ENCODE assay signal across 8 mouse cellular contexts in genomic region chr11:21398464-21398863, GRCm38 (mm10). TPM values are rescaled to one million over a fixed set of nuclear protein-coding genes. Genes with fewer than 3 reads are reported as not detected.
DNase-seq lines count a peak whose midpoint lies in the region; ATAC-seq and TF ChIP-seq lines count a peak whose summit lies in the region.

No protein-coding gene starts in this region.

- TF ChIP-seq CTCF in lung, adult 2 months (IDR thresholded peaks at IDR 0.05; ENCODE audit: insufficient read depth, low read length): no peak

- H3K9me3 ChIP-seq in forebrain, embryonic 13.5 days (replicated peaks): no peaks in the 10 kb centered on the region; the same call in 1 of the 2 replicates
- no peaks in the 10 kb centered on the region for H3K9me3 ChIP-seq in forebrain, embryonic 11.5 days (ENCODE audit: control insufficient read depth, low read length)
- H3K9me3 ChIP-seq in heart, embryonic 13.5 days: peaks cover 9% of the 10 kb centered on the region; the same call in 1 of the 2 replicates

- H3K4me3 ChIP-seq in forebrain, embryonic 13.5 days: no peak overlapping the region
- H3K4me3 ChIP-seq in forebrain, embryonic 11.5 days (ENCODE audit: low read depth, low read length): no peak overlapping the region
- H3K4me3 ChIP-seq in heart, embryonic 13.5 days: no peak overlapping the region
- H3K4me3 ChIP-seq in lung, adult 2 months (replicated peaks; ENCODE audit: extremely low read depth, low read depth, low read length): no peak overlapping the region

- ATAC-seq in forebrain, embryonic 13.5 days: peak; percentile 71; the same call in 1 of the 2 replicates
- no peak for ATAC-seq in forebrain, embryonic 11.5 days (replicated peaks; ENCODE audit: low FRiP score)
- ATAC-seq in heart, embryonic 13.5 days (ENCODE audit: extremely low read depth, insufficient number of reproducible peaks, low FRiP score, low TSS enrichment): peak; percentile 64; the same call in 1 of the 2 replicates

- no peaks in the 10 kb centered on the region for H3K36me3 ChIP-seq in forebrain, embryonic 13.5 days (ENCODE audit: poor library complexity, severe bottlenecking)
- no peaks in the 10 kb centered on the region for H3K36me3 ChIP-seq in forebrain, embryonic 11.5 days (ENCODE audit: control insufficient read depth, insufficient read depth, low read length)
- H3K36me3 ChIP-seq in heart, embryonic 13.5 days: no peaks in the 10 kb centered on the region

- H3K4me2 ChIP-seq in forebrain, embryonic 13.5 days: no peak overlapping the region
- H3K4me2 ChIP-seq in forebrain, embryonic 11.5 days (ENCODE audit: low read depth, low read length, severe bottlenecking): no peak overlapping the region
- H3K4me2 ChIP-seq in heart, embryonic 13.5 days: no peak overlapping the region

- H3K27me3 ChIP-seq in forebrain, embryonic 13.5 days: no peaks in the 10 kb centered on the region
- H3K27me3 ChIP-seq in forebrain, embryonic 11.5 days (ENCODE audit: control insufficient read depth, insufficient read depth, low read length): no peaks in the 10 kb centered on the region
- H3K27me3 ChIP-seq in heart, embryonic 13.5 days (replicated peaks): no peaks in the 10 kb centered on the region

- 78% methylated on average over 7 of the region's 7 CpGs for WGBS in forebrain, embryonic 13.5 days
- 69% methylated on average over 7 of the region's 7 CpGs for WGBS in forebrain, embryonic 11.5 days
- 18% methylated on average over 7 of the region's 7 CpGs for WGBS in heart, embryonic 13.5 days
- WGBS in lung, adult 2 months: 40% methylated on average over 7 of the region's 7 CpGs

- no peak for TF ChIP-seq POLR2A in lung, adult 2 months (IDR thresholded peaks at IDR 0.05; ENCODE audit: borderline replicate concordance, extremely low read depth, low read depth, low read length)

- DNase-seq in forebrain, embryonic 11.5 days (ENCODE audit: low spot score): no peak
- peak; percentile 20 for DNase-seq in embryo, embryonic 10.5 days (ENCODE audit: low spot score)
- peak; percentile 42 for DNase-seq in lung, adult 2 months
- no peak for DNase-seq in c-Kit-positive CD71-positive TER-119-positive erythroid progenitor cells, embryonic 14.5 days (ENCODE audit: low spot score)
- no peak for DNase-seq in retina, postnatal 1 day
- no peak for DNase-seq in cerebellum, adult 11-12 months

- no peaks in the 10 kb centered on the region for H3K4me1 ChIP-seq in forebrain, embryonic 13.5 days
- no peaks in the 10 kb centered on the region for H3K4me1 ChIP-seq in forebrain, embryonic 11.5 days (replicated peaks; ENCODE audit: control insufficient read depth, insufficient read depth, low read length)
- peaks cover 31% of the 10 kb centered on the region for H3K4me1 ChIP-seq in heart, embryonic 13.5 days
- H3K4me1 ChIP-seq in lung, adult 2 months (ENCODE audit: control insufficient read depth, insufficient read depth, low read length): peaks cover 4% of the 10 kb centered on the region; the same call in 1 of the 2 replicates

- H3K9ac ChIP-seq in forebrain, embryonic 13.5 days: no peak overlapping the region
- H3K9ac ChIP-seq in forebrain, embryonic 11.5 days (ENCODE audit: low read length): no peak overlapping the region
- no peak overlapping the region for H3K9ac ChIP-seq in heart, embryonic 13.5 days

- H3K27ac ChIP-seq in forebrain, embryonic 13.5 days: no peak overlapping the region
- no peak overlapping the region for H3K27ac ChIP-seq in forebrain, embryonic 11.5 days (ENCODE audit: low read depth, low read length)
- H3K27ac ChIP-seq in heart, embryonic 13.5 days (replicated peaks): peak overlapping the region; percentile 94

RNA-seq across cellular contexts. Expression of gene Ugp2, which starts 27.5 kb away (rescaled TPM):
- polyA plus RNA-seq in forebrain, embryonic 13.5 days (2015; fragmentation: Nextera tagmentation; extraction: Ambion mirVana): 48.8 and 52.6 TPM in 2 replicates
- 51.8 and 59.9 TPM in 2 replicates for polyA plus RNA-seq in forebrain, embryonic 11.5 days (2014; fragmentation: Nextera tagmentation; extraction: Ambion mirVana)
- 168 and 181 TPM in 2 replicates for polyA plus RNA-seq in heart, embryonic 13.5 days (2015; fragmentation: Nextera tagmentation; extraction: Ambion mirVana)
- 4.8 and 9.8 TPM in 2 replicates for polyA plus RNA-seq in lung, adult 2 months (2012; rRNA removed)

Comparison
In these comparisons a context has a peak if more than half of its experiments do, and no peak if none do; other contexts are left out.
1. DNase-seq: peak in embryo, embryonic 10.5 days (single experiment) and lung, adult 2 months (single experiment); none in forebrain, embryonic 11.5 days (single experiment), c-Kit-positive CD71-positive TER-119-positive erythroid progenitor cells, embryonic 14.5 days (single experiment), retina, postnatal 1 day (single experiment) and cerebellum, adult 11-12 months (single experiment).